Mouse (Mus musculus) monocyte, adult 2 months (primary cell): ENCODE measurements around the gene Duox2.
"Not testable (repeated sequence)": the region's sequence is repeated elsewhere in the genome, so short reads cannot be mapped to it uniquely, and the experiment has no call there.

Experiments used
- DNase-seq, 2 experiments: peaks; one replicate each; pipeline ENCODE4 v3.0.0; 2022; ENCODE audit warnings: low spot score in 2 of 2, low read depth in 1 of 2

Duox2 gene

GRCm38 (mm10) chr2:122298096-122298499, at the start of gene Duox2:
Duox2 (minus strand) TSS chr2:122298449.
- no peak for DNase-seq

GRCm38 (mm10) chr2:122347257-122347656, 49.0 kb upstream of the Duox2 start:
- DNase-seq: no peak

GRCm38 (mm10) chr2:122346164-122346563, 47.9 kb upstream of the Duox2 start:
- not testable (repeated sequence) for DNase-seq

- no peak for DNase-seq
Observed at GRCm38 (mm10) chr2:122345106-122345893, 47.1 kb upstream of the Duox2 start.

- no peak for DNase-seq
Observed at GRCm38 (mm10) chr2:122337291-122337690, 39.0 kb upstream of the Duox2 start.

GRCm38 (mm10) chr2:122334170-122334569, 35.9 kb upstream of the Duox2 start:
- no peak for DNase-seq

- DNase-seq: no peak
Observed at GRCm38 (mm10) chr2:122332222-122332621, 34.0 kb upstream of the Duox2 start.

- not testable (repeated sequence) for DNase-seq
Observed at GRCm38 (mm10) chr2:122330317-122330716, 32.1 kb upstream of the Duox2 start.

GRCm38 (mm10) chr2:122327986-122328385, 29.7 kb upstream of the Duox2 start:
- no peak for DNase-seq

- DNase-seq: no peak
Observed at GRCm38 (mm10) chr2:122325361-122325760, 27.1 kb upstream of the Duox2 start.

- DNase-seq: no peak
Observed at GRCm38 (mm10) chr2:122324586-122324985, 26.3 kb upstream of the Duox2 start.

- no peak for DNase-seq
Observed at GRCm38 (mm10) chr2:122323960-122324359, 25.7 kb upstream of the Duox2 start.

GRCm38 (mm10) chr2:122317384-122317783, 19.1 kb upstream of the Duox2 start:
- no peak for DNase-seq

GRCm38 (mm10) chr2:122315372-122315771, 17.1 kb upstream of the Duox2 start, which contains the start of gene Duox1:
Duox1 (plus strand) TSS chr2:122315672.
- no peak for DNase-seq

GRCm38 (mm10) chr2:122313536-122313935, 15.3 kb upstream of the Duox2 start, which contains the start of gene Duoxa1:
Duoxa1 (minus strand) TSS chr2:122313730.
- no peak for DNase-seq

- no peak for DNase-seq
Observed at GRCm38 (mm10) chr2:122312722-122313417, 14.6 kb upstream of the Duox2 start.

GRCm38 (mm10) chr2:122311561-122311960, 13.3 kb upstream of the Duox2 start:
- DNase-seq: no peak

- DNase-seq: no peak
Observed at GRCm38 (mm10) chr2:122309647-122310046, 11.4 kb upstream of the Duox2 start.

GRCm38 (mm10) chr2:122306184-122306583, 7.9 kb upstream of the Duox2 start:
- no peak for DNase-seq

GRCm38 (mm10) chr2:122305097-122305892, 7.0 kb upstream of the Duox2 start:
- no peak for DNase-seq

GRCm38 (mm10) chr2:122304544-122304943, 6.3 kb upstream of the Duox2 start:
- no peak for DNase-seq
